13 mouse cellular contexts compared by ENCODE assay signal in genomic region chr17:88403269-88403668, GRCm38 (mm10). TPM values are rescaled to one million over a fixed set of nuclear protein-coding genes. Genes with fewer than 3 reads are reported as not detected.
DNase-seq lines count a peak whose midpoint lies in the region; ATAC-seq lines count a peak whose summit lies in the region.
"Had no signal": no experiment of that assay in that cellular context is flagged by ENCODE, and none has a peak within 500 bp of the region (broad histone marks: within the 10 kb centered on the region; RNA-seq: fewer than 3 reads in every experiment).

No protein-coding gene starts in this region.

- 87% methylated on average over 6 of the region's 6 CpGs for WGBS in hindbrain, embryonic 10.5 days
- 85% methylated on average over 6 of the region's 6 CpGs for WGBS in midbrain, embryonic 16.5 days

- H3K27me3 ChIP-seq in hindbrain, embryonic 10.5 days (ENCODE audit: insufficient read depth, poor library complexity, severe bottlenecking): peaks cover 22% of the 10 kb centered on the region
- H3K27me3 ChIP-seq in midbrain, embryonic 16.5 days (ENCODE audit: control insufficient read depth, insufficient read depth, low read depth, low read length): no peaks in the 10 kb centered on the region

- peaks cover 7% of the 10 kb centered on the region; the same call in 1 of the 2 replicates for H3K4me1 ChIP-seq in hindbrain, embryonic 10.5 days (replicated peaks)
- H3K4me1 ChIP-seq in midbrain, embryonic 16.5 days (ENCODE audit: control insufficient read depth, insufficient read depth, low read length): peaks cover 13% of the 10 kb centered on the region

- H3K4me2 ChIP-seq in midbrain, embryonic 16.5 days (ENCODE audit: low read length): no peak overlapping the region
- H3K4me2 ChIP-seq: heart, embryonic 11.5 days; liver, embryonic 15.5 days had no signal

- ATAC-seq in midbrain, embryonic 16.5 days: no peak
- ATAC-seq: Patski had no signal

- no peak overlapping the region for H3K9ac ChIP-seq in midbrain, embryonic 16.5 days (ENCODE audit: low read depth, low read length)
- H3K9ac ChIP-seq: liver, embryonic 15.5 days had no signal

- no peak overlapping the region for H3K4me3 ChIP-seq in hindbrain, embryonic 10.5 days
- no peak overlapping the region for H3K4me3 ChIP-seq in midbrain, embryonic 16.5 days (ENCODE audit: low read depth, low read length)
- H3K4me3 ChIP-seq: left cerebral cortex, adult 2 months; liver, embryonic 15.5 days; myocyte had no signal

- peak; percentile 21 for DNase-seq in kidney, adult 9 months
- no peak for DNase-seq in kidney, postnatal 4 days
- DNase-seq in T-cell, adult 2 months (ENCODE audit: low spot score): peak; percentile 82
- peak; percentile 14 for DNase-seq in lung, postnatal 10 days
- DNase-seq in thymus, postnatal 10 days (ENCODE audit: low spot score in 2 of 2): peak; percentile 7 to 13
- no peak for DNase-seq in hindbrain, embryonic 10.5 days (ENCODE audit: low spot score)
- DNase-seq: right cerebral cortex, postnatal 14 days had no signal

- H3K27ac ChIP-seq in hindbrain, embryonic 10.5 days: no peak overlapping the region
- no peak overlapping the region for H3K27ac ChIP-seq in midbrain, embryonic 16.5 days (ENCODE audit: low read length)
- H3K27ac ChIP-seq: left cerebral cortex, adult 2 months; liver, embryonic 15.5 days had no signal

- no peaks in the 10 kb centered on the region for H3K9me3 ChIP-seq in hindbrain, embryonic 10.5 days
- H3K9me3 ChIP-seq in midbrain, embryonic 16.5 days (replicated peaks; ENCODE audit: control insufficient read depth, low read length, poor library complexity, severe bottlenecking): no peaks in the 10 kb centered on the region
- H3K9me3 ChIP-seq: liver, embryonic 15.5 days had no signal

- H3K36me3 ChIP-seq in hindbrain, embryonic 10.5 days: no peaks in the 10 kb centered on the region
- H3K36me3 ChIP-seq in midbrain, embryonic 16.5 days (ENCODE audit: control insufficient read depth, insufficient read depth, low read length): no peaks in the 10 kb centered on the region
- H3K36me3 ChIP-seq: liver, embryonic 15.5 days had no signal

RNA-seq across cellular contexts. Expression of gene Foxn2, which starts 37.2 kb away (rescaled TPM):
- 10.3 and 14.9 TPM in 2 replicates for polyA plus RNA-seq in hindbrain, embryonic 10.5 days (2016; fragmentation: Nextera tagmentation; extraction: Ambion mirVana)
- polyA plus RNA-seq in midbrain, embryonic 16.5 days (2015; fragmentation: Nextera tagmentation; extraction: Ambion mirVana): 7.6 and 8.5 TPM in 2 replicates

Comparison
In these comparisons a context has a peak if more than half of its experiments do, and no peak if none do; other contexts are left out.
1. DNase-seq: peak in kidney, adult 9 months (single experiment), T-cell, adult 2 months (single experiment), lung, postnatal 10 days (single experiment) and thymus, postnatal 10 days (2 of 2); none in kidney, postnatal 4 days (0 of 2) and hindbrain, embryonic 10.5 days (single experiment).